Mouse (Mus musculus) spleen, adult 2 months (tissue): ENCODE data around the gene Cftr.

ENCODE experiments used
- CTCF ChIP-seq: fragments of 200-500 bp; IDR thresholded peaks from 2 replicates; pipeline ENCODE4 v1.5.1; 2011; ENCODE audit warnings: mild to moderate bottlenecking, inconsistent platforms; ENCODE audit not compliant: insufficient read depth, insufficient read length, insufficient replicate concordance; ENCODE audit errors: extremely low read depth
- POLR2A ChIP-seq: fragments of 200-500 bp; IDR thresholded peaks from 2 replicates; pipeline ENCODE4 v1.6.1; 2011; ENCODE audit warnings: low read depth, low read length, inconsistent platforms

GRCm38 (mm10) chr6:18338307-18338706 lies 167.8 kb downstream of the Cftr start:
- TF ChIP-seq POLR2A (no peak), CTCF (no peak)
